8 mouse cellular contexts compared by ENCODE assay signal in genomic region chr19:45074580-45075322, GRCm38 (mm10). TPM values are rescaled to one million over a fixed set of nuclear protein-coding genes. Genes with fewer than 3 reads are reported as not detected.
DNase-seq lines count a peak whose midpoint lies in the region; ATAC-seq and TF ChIP-seq lines count a peak whose summit lies in the region.

Gene Kazald1, plus strand, starts transcription at chr19:45075241.

- peak within 1 kb of the TSS; percentile 61 for H3K9ac ChIP-seq in intestine, postnatal 0 days (ENCODE audit: low read depth, low read length)
- H3K9ac ChIP-seq in midbrain, embryonic 11.5 days (ENCODE audit: low read length): peak within 1 kb of the TSS; percentile 77

- TF ChIP-seq CTCF in intestine, postnatal 0 days (IDR thresholded peaks at IDR 0.05; ENCODE audit: low read depth): no peak; the same call in 1 of the 2 replicates

- H3K9me3 ChIP-seq in intestine, postnatal 0 days (ENCODE audit: control insufficient read depth): no peaks in the 10 kb centered on the region
- H3K9me3 ChIP-seq in midbrain, embryonic 11.5 days (ENCODE audit: control insufficient read depth, low read length): no peaks in the 10 kb centered on the region

- intact Hi-C loops in left cerebral cortex, postnatal 4 days (cut with DNase I): loop anchor here (5.0 kb wide), 1 partner anchor 83 kb away; no protein-coding TSS in a partner anchor

- peak within 1 kb of the TSS; percentile 90 for H3K27ac ChIP-seq in intestine, postnatal 0 days (ENCODE audit: low read depth, low read length)
- H3K27ac ChIP-seq in midbrain, embryonic 11.5 days (ENCODE audit: low read depth, low read length): peak within 1 kb of the TSS; percentile 15; the same call in 1 of the 2 replicates

- H3K4me2 ChIP-seq in intestine, postnatal 0 days (replicated peaks; ENCODE audit: low read depth): peak within 1 kb of the TSS; percentile 92
- H3K4me2 ChIP-seq in midbrain, embryonic 11.5 days: peak within 1 kb of the TSS; percentile 70

- peak; percentile 97 for DNase-seq in adrenal gland, postnatal 10 days
- DNase-seq in embryo, embryonic 9.5 days (ENCODE audit: extremely low spot score): peak; percentile 93
- peak; percentile 86 to 93 for DNase-seq in gastrocnemius, postnatal 4 days (ENCODE audit: low spot score in 2 of 2)
- DNase-seq in left cerebral cortex, postnatal 4 days: peak; percentile 94
- peak; percentile 100 for DNase-seq in midbrain, embryonic 11.5 days (ENCODE audit: low spot score, missing footprints)
- peak; percentile 92 for DNase-seq in right cerebral cortex, postnatal 4 days
- DNase-seq in yolk sac, embryonic 10.5 days (ENCODE audit: low spot score): peak; percentile 92

- peaks cover 32% of the 10 kb centered on the region for H3K27me3 ChIP-seq in intestine, postnatal 0 days (replicated peaks; ENCODE audit: control insufficient read depth, insufficient read depth, low read length)
- peaks cover 45% of the 10 kb centered on the region for H3K27me3 ChIP-seq in midbrain, embryonic 11.5 days (ENCODE audit: control insufficient read depth, insufficient read depth, low read length)

- peaks cover 4% of the 10 kb centered on the region; the same call in 1 of the 2 replicates for H3K4me1 ChIP-seq in intestine, postnatal 0 days (replicated peaks; ENCODE audit: control insufficient read depth, insufficient read depth, low read length)
- H3K4me1 ChIP-seq in midbrain, embryonic 11.5 days (ENCODE audit: control insufficient read depth, insufficient read depth, low read length): peaks cover 19% of the 10 kb centered on the region

- under 1% methylated on average over 45 of the region's 45 CpGs for WGBS in intestine, postnatal 0 days
- under 1% methylated on average over 45 of the region's 45 CpGs for WGBS in midbrain, embryonic 11.5 days

- H3K36me3 ChIP-seq in intestine, postnatal 0 days (ENCODE audit: control insufficient read depth, insufficient read depth): no peaks in the 10 kb centered on the region
- no peaks in the 10 kb centered on the region for H3K36me3 ChIP-seq in midbrain, embryonic 11.5 days (ENCODE audit: control insufficient read depth, insufficient read depth, low read length)

- peak; percentile 83 for ATAC-seq in intestine, postnatal 0 days
- peak; percentile 91 for ATAC-seq in midbrain, embryonic 11.5 days (ENCODE audit: low FRiP score)

- H3K4me3 ChIP-seq in intestine, postnatal 0 days (ENCODE audit: low read depth, low read length): peak within 1 kb of the TSS; percentile 47
- peak within 1 kb of the TSS; percentile 54 for H3K4me3 ChIP-seq in midbrain, embryonic 11.5 days (ENCODE audit: low read depth, low read length)

RNA-seq across cellular contexts. Expression of gene Kazald1, which starts in this region (rescaled TPM):
- 1 to 10 TPM; 8.2 to 9.2 TPM for total RNA-seq in adrenal gland, postnatal 10 days (2021)
- total RNA-seq in gastrocnemius, postnatal 4 days (2021): 1 to 10 TPM; 8.0 to 8.9 TPM
- 1.2 and 2.1 TPM in 2 replicates for polyA plus RNA-seq in intestine, postnatal 0 days (2015; fragmentation: Nextera tagmentation; extraction: Ambion mirVana)
- total RNA-seq in left cerebral cortex, postnatal 4 days (2021): 1 to 10 TPM in 1 of 2 experiments, under 1 TPM in 1; 0.70 to 1.8 TPM
- 0.38 and 0.39 TPM in 2 replicates for polyA plus RNA-seq in midbrain, embryonic 11.5 days (2014; fragmentation: Nextera tagmentation; extraction: Ambion mirVana)

Comparison
In these comparisons a context has a peak if more than half of its experiments do, and no peak if none do; other contexts are left out.
1. Peak in every context shown above with its lines: DNase-seq, ATAC-seq, H3K4me3 ChIP-seq and H3K27ac ChIP-seq.
2. Peak in DNase-seq, ATAC-seq, H3K4me3 ChIP-seq, H3K27ac ChIP-seq, H3K9ac ChIP-seq and H3K4me2 ChIP-seq in midbrain, embryonic 11.5 days; RNA of the gene not detected or under 1 TPM.